ENCODE assay signal across 19 mouse cellular contexts in genomic region chr5:96530516-96530915, GRCm38 (mm10).
DNase-seq lines count a peak whose midpoint lies in the region; ATAC-seq and TF ChIP-seq lines count a peak whose summit lies in the region.
"Had no signal": no experiment of that assay in that cellular context is flagged by ENCODE, and none has a peak within 500 bp of the region (broad histone marks: within the 10 kb centered on the region; RNA-seq: fewer than 3 reads in every experiment).

No protein-coding gene starts in this region.

- H3K4me1 ChIP-seq in lung, postnatal 0 days (ENCODE audit: insufficient read depth, low read depth, low read length): no peaks in the 10 kb centered on the region

- H3K4me2 ChIP-seq in lung, postnatal 0 days (replicated peaks; ENCODE audit: low read depth, low read length): no peak overlapping the region

- ATAC-seq in lung, postnatal 0 days: peak; percentile 53
- ATAC-seq: activated CD4-positive, CD25-positive, alpha-beta regulatory T cell, adult 4 months; CD4-positive, CD25-positive, alpha-beta regulatory T cell, adult 4 months; Patski had no signal

- no peak overlapping the region for H3K4me3 ChIP-seq in lung, postnatal 0 days (ENCODE audit: low read depth, low read length)

- no peak overlapping the region for H3K9ac ChIP-seq in lung, postnatal 0 days (replicated peaks; ENCODE audit: low read depth)

- no peak for TF ChIP-seq EP300 in lung, postnatal 0 days (IDR thresholded peaks at IDR 0.05)

- TF ChIP-seq CTCF in lung, postnatal 0 days (IDR thresholded peaks at IDR 0.05): no peak

- H3K36me3 ChIP-seq in lung, postnatal 0 days (ENCODE audit: insufficient read depth, low read length): no peaks in the 10 kb centered on the region
- H3K36me3 ChIP-seq: G1E had no signal

- no peaks in the 10 kb centered on the region for H3K27me3 ChIP-seq in lung, postnatal 0 days (replicated peaks; ENCODE audit: insufficient read depth, low read length)
- H3K27me3 ChIP-seq: CH12.LX, Patski had no signal

- no peak overlapping the region for H3K27ac ChIP-seq in lung, postnatal 0 days (ENCODE audit: low read length)

- WGBS in lung, postnatal 0 days: 59% methylated on average over 3 of the region's 3 CpGs

- no peaks in the 10 kb centered on the region for H3K9me3 ChIP-seq in lung, postnatal 0 days (ENCODE audit: low read length)
- H3K9me3 ChIP-seq: G1E had no signal

- DNase-seq in heart, adult 11 months: peak; percentile 57
- DNase-seq in heart, adult 8-10 months (ENCODE audit: low spot score): no peak
- peak; percentile 22 for DNase-seq in lung, postnatal 0 days (ENCODE audit: low spot score)
- DNase-seq in lung, postnatal 14 days: no peak
- DNase-seq: adrenal gland, adult 2 months; adrenal gland, adult 8-10 months; adrenal gland, postnatal 10 days; adrenal gland, postnatal 14 days; adrenal gland, postnatal 25 days; adrenal gland, postnatal 36 days; B cell, adult 2 months; cerebellum, adult 11 months; cerebellum, adult 11-12 months; cerebellum, adult 18-20 months had no signal

Comparison
In these comparisons a context has a peak if more than half of its experiments do, and no peak if none do; other contexts are left out.
1. DNase-seq: peak in heart, adult 11 months (single experiment) and lung, postnatal 0 days (single experiment); none in heart, adult 8-10 months (single experiment) and lung, postnatal 14 days (single experiment).